Mouse (Mus musculus): ENCODE results near the gene Wbp2.

Gene Wbp2

GRCm38 (mm10) chr11:116034584-116034983 lies 52.2 kb downstream of the Wbp2 start:
- in situ Hi-C loops (cut with MboI; ENCODE audit: low sequenced_read_pairs): no loop called here

DNA sequence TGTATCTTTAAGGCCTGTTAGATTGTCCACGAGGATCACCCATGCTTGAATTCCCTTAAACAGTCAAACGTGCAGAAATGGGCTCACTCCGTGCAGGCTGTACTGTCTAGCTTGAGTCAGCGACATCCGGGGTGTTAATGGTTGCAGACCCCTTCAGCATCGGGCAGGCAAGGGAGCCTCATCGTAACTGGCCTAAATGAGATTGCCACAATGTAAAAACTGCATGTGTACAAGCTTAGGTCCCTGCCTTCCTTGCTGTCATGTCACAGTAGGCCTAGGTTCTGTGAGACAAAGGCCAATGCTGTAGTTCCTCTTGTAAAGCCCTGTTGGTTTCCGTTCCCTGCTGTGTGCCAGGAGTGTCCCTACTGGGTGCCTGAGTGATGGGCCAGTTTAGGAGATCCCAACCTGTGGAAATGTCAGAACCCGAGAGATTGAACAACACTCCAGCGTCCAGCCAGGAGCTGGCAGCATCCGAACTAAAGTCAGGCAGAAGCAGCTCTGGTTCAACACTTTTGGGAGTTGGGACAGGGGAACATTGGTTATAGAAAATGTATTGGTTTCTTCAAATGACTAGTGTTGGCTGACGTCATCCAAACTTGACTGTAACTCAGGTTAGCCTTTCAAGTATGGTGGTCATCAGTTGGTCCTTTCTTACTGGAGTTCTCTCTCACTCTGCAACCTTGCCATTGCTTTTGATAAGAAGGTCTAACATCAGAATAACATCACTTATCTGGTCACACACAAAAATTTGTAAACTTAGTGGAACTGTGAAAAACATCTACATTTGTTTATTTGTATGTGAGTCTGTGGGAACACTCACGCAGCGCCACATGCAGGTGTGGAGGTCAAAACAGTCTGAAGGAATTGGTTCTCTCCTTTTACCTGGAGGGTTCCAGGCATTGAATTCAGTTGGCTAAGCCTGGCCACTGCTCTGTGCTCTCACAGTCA lies 55.6 kb downstream of the Wbp2 start:
- in situ Hi-C loops (cut with MboI; ENCODE audit: low sequenced_read_pairs): no loop called here

- in situ Hi-C loops (cut with MboI; ENCODE audit: low sequenced_read_pairs): no loop called here
These were observed 56.5 kb downstream of the Wbp2 start, which contains the start of gene Unk for GRCm38 (mm10) chr11:116030088-116030897. Unk (plus strand) TSS chr11:116030322.

DNA sequence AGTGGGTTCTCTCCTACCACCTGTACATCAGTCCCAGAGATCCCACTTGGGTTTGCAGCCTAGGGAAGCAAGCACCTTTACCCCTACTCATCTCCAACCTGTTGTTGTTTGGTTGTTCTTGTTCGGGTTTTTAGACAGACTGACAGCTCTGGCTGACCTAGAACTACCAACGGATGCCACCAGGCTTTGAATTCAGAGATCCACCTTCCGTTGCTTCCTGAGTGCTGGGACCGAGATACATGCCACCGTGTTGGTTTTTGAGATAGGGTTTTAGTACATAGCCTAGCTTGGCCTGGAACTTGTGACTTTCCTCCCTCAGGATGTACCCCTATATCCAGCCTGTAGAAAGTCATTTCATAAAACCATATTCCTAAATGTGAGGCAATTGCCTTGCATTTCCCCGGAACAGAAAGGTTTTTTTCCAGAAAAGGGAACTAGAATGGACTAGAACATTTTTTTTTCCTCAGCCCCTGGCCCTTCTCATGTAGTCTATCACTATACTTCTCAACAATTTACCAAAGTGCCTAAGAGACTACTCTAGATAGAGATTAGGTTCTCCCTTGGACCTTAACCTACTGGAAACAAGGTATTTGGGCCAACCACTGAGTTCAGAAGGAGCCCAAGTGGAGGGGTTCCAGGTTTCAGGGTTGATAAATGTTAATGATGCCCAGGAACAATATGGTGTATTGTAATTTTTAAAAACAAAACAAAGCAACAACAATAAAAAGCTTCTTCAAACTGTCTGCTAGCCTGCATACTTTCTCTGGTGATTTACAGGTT lies 57.5 kb downstream of the Wbp2 start:
- in situ Hi-C loops (cut with MboI; ENCODE audit: low sequenced_read_pairs): no loop called here

Data from CH12F3 (cell line).